Mouse (Mus musculus) erythroblast, embryonic 14.5 days (primary cell): ENCODE results near the gene Ano2.

Experiments used
- GATA1 ChIP-seq: IDR thresholded peaks from 2 replicates; pipeline ENCODE4 v1.6.1; 2012; ENCODE audit warnings: low read length, inconsistent platforms, mixed read lengths
- TAL1 ChIP-seq: IDR thresholded peaks from 3 replicates; pipeline ENCODE4 v1.6.1; 2012; ENCODE audit warnings: low read length, inconsistent platforms, mixed read lengths

DNA sequence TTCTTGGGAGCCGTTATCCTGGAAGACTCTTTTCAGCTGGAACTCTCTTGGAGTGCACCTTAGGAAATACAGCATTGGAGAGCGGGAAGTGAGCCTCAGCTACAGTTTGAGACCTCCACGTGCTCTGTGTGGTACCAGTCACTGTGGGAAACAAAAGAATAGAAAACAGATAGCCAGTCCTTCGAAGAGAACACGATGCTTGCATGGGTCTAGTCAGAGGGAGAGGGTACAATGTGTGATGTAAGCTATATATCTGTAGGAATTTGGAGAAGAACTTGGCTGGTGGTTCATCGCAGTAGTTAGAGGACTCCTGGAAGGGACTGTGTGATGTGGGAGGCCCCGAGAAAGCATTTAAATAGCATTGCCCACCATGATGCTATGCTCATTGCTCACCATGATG is 189.1 kb downstream of the Ano2 start:
- no peak for TF ChIP-seq GATA1
- no peak for TF ChIP-seq TAL1
